Mouse (Mus musculus): Measurements from ENCODE around the gene Osgepl1.

GRCm38 (mm10) chr1:53358988-53359387 lies 45.6 kb downstream of the Osgepl1 start:
- TF ChIP-seq POLR2A (IDR thresholded peaks at IDR 0.05; ENCODE audit: low read depth, low read length), result no peak
- TF ChIP-seq CTCF (conservative IDR thresholded peaks at IDR 0.05; ENCODE audit: insufficient read depth, insufficient read length, low read depth, low read length), result no peak
